Mouse (Mus musculus): ENCODE measurements at regions not wholly inside any gene's neighbourhood (a gene's known extent, or its start where the extent isn't known, plus 50 kb on each side); places are given as distances from the start of the nearest gene placed in this dataset.

- no peak for DNase-seq
These were observed 78.6 kb downstream of the A830031A19Rik start for GRCm38 (mm10) chr11:23996250-23996649.

GRCm38 (mm10) chr11:23994160-23994559 lies 80.7 kb downstream of the A830031A19Rik start:
- no peak for DNase-seq

- DNase-seq, result no peak
These were observed 87.1 kb downstream of the A830031A19Rik start for GRCm38 (mm10) chr11:23987532-23988450.

DNA sequence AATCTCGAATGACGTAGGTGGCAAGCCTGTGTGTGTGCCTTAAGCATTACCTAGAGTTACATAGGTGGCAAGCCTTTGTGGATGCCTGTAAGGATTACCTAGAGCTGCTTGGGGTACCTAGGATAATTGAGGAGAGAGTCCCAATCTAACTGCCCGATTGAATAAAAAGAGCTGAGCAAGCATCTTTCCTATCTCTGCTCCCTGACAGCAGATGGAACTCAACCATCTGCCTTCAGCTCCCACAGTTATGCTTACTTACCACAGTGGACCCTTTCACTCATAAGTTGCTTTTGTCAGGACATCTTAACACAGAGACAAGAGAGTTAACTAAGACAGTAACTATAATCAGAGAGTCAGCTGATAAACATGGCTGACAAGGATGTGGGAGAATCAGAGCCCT lies 89.6 kb downstream of the A830031A19Rik start:
- DNase-seq, result no peak

DNA sequence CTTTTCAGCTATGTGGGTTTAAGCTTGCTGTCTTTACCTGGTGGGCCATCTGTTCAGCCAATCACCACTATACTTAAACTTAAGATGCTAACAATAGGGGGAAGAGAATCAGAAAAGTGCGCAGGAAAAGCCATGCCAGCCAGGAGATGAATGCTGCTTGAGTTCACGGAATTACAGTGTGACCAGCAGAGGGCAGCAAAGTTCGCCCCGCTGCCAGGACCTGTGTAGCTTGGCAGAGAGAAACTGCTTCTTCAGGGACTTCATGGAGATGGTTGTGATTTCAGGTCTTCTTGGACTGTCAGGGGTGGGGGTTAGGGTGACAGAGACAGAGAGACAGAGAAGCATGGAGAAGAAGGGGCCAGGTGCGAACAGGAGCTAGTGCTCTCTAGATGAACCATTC lies 84.3 kb upstream of the Papolg start:
- peak; percentile 29 for DNase-seq

- DNase-seq, result no peak
These were observed 83.2 kb upstream of the Papolg start for GRCm38 (mm10) chr11:23978300-23978699.

- DNase-seq, result no peak
These were observed 82.0 kb upstream of the Papolg start for GRCm38 (mm10) chr11:23977096-23977495.

DNA sequence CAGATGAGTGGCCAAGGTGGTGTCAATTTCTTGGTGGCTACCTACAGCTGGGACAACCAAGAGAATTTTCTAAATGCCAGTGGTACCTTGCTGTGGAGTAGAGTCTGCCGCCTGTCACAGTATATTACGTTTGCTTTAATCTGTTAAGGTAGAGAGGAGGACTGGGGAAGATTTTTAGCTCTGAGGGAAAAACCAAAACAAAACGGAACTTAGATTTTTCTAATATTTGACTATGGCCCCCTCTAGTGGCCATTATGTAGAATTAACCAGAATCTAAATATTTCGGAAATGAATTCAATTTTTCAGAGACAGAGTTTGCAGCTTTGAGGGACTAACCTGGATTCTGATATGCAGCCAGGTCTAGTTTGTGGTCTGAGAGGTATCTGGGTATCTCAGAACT lies 59.3 kb upstream of the Papolg start:
- no peak for DNase-seq

GRCm38 (mm10) chr11:23945966-23946365 lies 50.9 kb upstream of the Papolg start:
- DNase-seq, result no peak

All from adrenal gland, adult 8-10 months (tissue).